Mouse (Mus musculus): ENCODE results near the gene Snrpc. TPM values are rescaled to one million over a fixed set of nuclear protein-coding genes. Genes with fewer than 3 reads are reported as not detected.

Snrpc gene
- polyA plus RNA-seq, 1 experiment from 2014 or later: 358 TPM

DNA sequence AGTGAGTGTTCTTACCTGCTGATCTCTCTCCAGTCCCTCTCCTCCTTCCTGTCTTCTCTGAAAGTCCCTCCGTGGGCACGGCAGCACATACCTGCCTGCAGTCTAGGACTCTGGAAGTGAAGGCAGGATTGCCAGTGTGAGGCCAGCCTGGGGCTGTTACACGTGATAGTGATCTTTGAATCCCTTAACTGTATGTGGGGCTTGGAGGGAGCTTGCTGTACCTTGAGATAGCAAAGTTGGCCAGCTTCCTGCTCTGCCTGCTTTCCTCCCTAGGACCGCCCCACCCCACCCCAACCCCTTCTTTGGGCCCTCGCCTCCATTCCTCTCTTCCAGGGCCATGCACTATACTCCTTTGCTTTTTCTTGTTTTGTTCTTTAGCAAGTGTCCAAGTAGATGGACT lies 36.6 kb downstream of the Snrpc start:
- WGBS: 69% methylated on average over 5 of the region's 5 CpGs
- Histone ChIP-seq H3K36me3 (peaks cover 21% of the 10 kb centered on the region), H3K4me2 (replicated peaks) (no peak overlapping the region), H3K27me3 (no peaks in the 10 kb centered on the region), H3K4me3 (no peak overlapping the region), H3K27ac (no peak overlapping the region), H3K9me3 (no peaks in the 10 kb centered on the region), H3K9ac (no peak overlapping the region), H3K4me1 (no peaks in the 10 kb centered on the region; the same call in 1 of the 2 replicates)
- ATAC-seq (ENCODE audit: insufficient number of reproducible peaks, insufficient read depth, low FRiP score, low TSS enrichment): no peak

GRCm38 (mm10) chr17:27881518-27881917 lies 43.6 kb downstream of the Snrpc start:
- H3K36me3 ChIP-seq: peaks cover 79% of the 10 kb centered on the region
- no peaks in the 10 kb centered on the region for H3K9me3 ChIP-seq
- no peak for ATAC-seq (ENCODE audit: insufficient number of reproducible peaks, insufficient read depth, low FRiP score, low TSS enrichment)
- H3K27ac ChIP-seq: no peak overlapping the region
- no peak overlapping the region for H3K4me2 ChIP-seq (replicated peaks)
- H3K9ac ChIP-seq: no peak overlapping the region
- no peak overlapping the region for H3K4me3 ChIP-seq
- no peaks in the 10 kb centered on the region for H3K4me1 ChIP-seq
- WGBS: 65% methylated on average over 11 of the region's 11 CpGs
- H3K27me3 ChIP-seq: no peaks in the 10 kb centered on the region

DNA sequence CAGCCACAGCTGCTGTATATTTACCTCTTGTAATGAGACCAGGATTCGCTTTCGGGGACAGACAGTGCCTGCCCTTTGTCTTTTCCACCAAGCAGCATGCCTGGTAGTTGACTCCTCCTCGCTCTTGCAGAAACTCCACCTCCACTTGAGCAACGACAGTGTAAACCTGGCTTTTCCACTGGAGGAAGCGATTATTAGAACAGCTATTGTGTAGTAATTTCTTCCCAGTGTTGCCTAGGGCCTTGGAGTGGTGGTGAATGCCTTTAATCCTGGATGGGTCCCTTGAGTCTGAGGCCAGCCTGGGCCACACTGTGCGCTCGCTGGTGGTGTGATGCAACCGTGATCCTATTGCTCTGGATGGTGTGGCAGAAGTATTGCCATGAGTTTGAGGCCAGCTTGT lies 45.2 kb downstream of the Snrpc start:
- no peak overlapping the region for H3K9ac ChIP-seq
- no peaks in the 10 kb centered on the region for H3K27me3 ChIP-seq
- no peak for ATAC-seq (ENCODE audit: insufficient number of reproducible peaks, insufficient read depth, low FRiP score, low TSS enrichment)
- H3K27ac ChIP-seq: no peak overlapping the region
- no peak overlapping the region for H3K4me3 ChIP-seq
- H3K36me3 ChIP-seq: peaks cover 90% of the 10 kb centered on the region
- H3K4me1 ChIP-seq: no peaks in the 10 kb centered on the region
- H3K4me2 ChIP-seq (replicated peaks): no peak overlapping the region
- 86% methylated on average over 8 of the region's 8 CpGs for WGBS
- H3K9me3 ChIP-seq: no peaks in the 10 kb centered on the region

GRCm38 (mm10) chr17:27883994-27884393 lies 46.0 kb downstream of the Snrpc start:
- no peak overlapping the region for H3K27ac ChIP-seq
- H3K4me3 ChIP-seq: no peak overlapping the region
- WGBS: 92% methylated on average over 6 of the region's 6 CpGs
- H3K27me3 ChIP-seq: no peaks in the 10 kb centered on the region
- H3K4me1 ChIP-seq: no peaks in the 10 kb centered on the region
- no peak for ATAC-seq (ENCODE audit: insufficient number of reproducible peaks, insufficient read depth, low FRiP score, low TSS enrichment)
- H3K9me3 ChIP-seq: no peaks in the 10 kb centered on the region
- H3K4me2 ChIP-seq (replicated peaks): no peak overlapping the region
- H3K36me3 ChIP-seq: peaks cover 88% of the 10 kb centered on the region
- H3K9ac ChIP-seq: no peak overlapping the region

DNA sequence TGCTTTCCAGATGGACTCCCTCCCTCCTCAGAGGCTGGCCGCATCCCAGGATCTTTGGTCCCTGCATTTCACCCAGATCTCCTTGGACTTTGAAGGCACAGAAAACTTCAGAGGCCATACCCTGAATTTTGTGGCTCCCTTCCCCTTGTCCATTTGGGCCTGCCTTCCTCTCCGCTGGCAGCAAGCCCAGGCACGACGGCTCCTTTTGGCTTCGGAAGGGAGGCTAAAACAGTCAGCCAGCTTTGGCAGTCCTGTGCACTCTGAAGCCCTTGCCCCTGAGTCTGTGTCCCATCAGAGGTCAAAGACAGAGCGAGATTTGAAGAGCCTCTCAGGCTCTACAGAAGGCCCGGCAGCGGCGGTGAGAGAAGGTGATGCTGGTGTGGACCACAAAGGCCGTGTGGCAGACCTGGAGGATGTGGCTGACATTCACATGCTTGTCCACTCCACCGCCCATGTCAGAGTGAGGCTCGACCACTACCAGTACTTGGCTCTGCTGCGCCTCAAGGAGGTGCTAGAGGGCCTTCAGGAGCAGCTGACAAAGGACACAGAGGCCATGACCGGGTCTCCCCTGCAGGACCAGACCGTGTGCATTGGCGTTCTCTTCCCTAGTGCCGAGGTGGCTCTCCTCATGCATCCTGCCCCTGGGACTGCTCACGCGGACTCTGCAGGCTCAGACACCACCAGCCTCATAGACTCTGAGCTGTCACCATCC lies 48.7 kb downstream of the Snrpc start:
- Histone ChIP-seq H3K4me2 (replicated peaks) (no peak overlapping the region), H3K27ac (no peak overlapping the region), H3K27me3 (no peaks in the 10 kb centered on the region), H3K9me3 (no peaks in the 10 kb centered on the region), H3K4me1 (no peaks in the 10 kb centered on the region), H3K9ac (no peak overlapping the region), H3K36me3 (peaks cover 78% of the 10 kb centered on the region), H3K4me3 (no peak overlapping the region)
- no peak for ATAC-seq (ENCODE audit: insufficient number of reproducible peaks, insufficient read depth, low FRiP score, low TSS enrichment)
- WGBS: 87% methylated on average over 19 of the region's 19 CpGs

Other genes starting within 250 kb of the Snrpc start
- gene Nudt3, start 214.7 kb upstream of the Snrpc start, polyA plus RNA-seq (2016; fragmentation: Nextera tagmentation; extraction: Ambion mirVana): 135 and 137 TPM in 2 replicates
- gene RPS10-NUDT3, start 202.9 kb upstream of the Snrpc start, polyA plus RNA-seq (2016; fragmentation: Nextera tagmentation; extraction: Ambion mirVana): not detected in 2 replicates
- 943 and 948 TPM in 2 replicates for gene Rps10, start 201.5 kb upstream of the Snrpc start, polyA plus RNA-seq (2016; fragmentation: Nextera tagmentation; extraction: Ambion mirVana)
- 6.5 and 7.5 TPM in 2 replicates for gene Pacsin1, start 182.6 kb upstream of the Snrpc start, polyA plus RNA-seq (2016; fragmentation: Nextera tagmentation; extraction: Ambion mirVana)
- 0.40 and 0.71 TPM in 2 replicates for gene Spdef, start 109.2 kb upstream of the Snrpc start, polyA plus RNA-seq (2016; fragmentation: Nextera tagmentation; extraction: Ambion mirVana)
- gene D17Wsu92e, start 17.5 kb upstream of the Snrpc start, polyA plus RNA-seq (2016; fragmentation: Nextera tagmentation; extraction: Ambion mirVana): 17.9 and 18.9 TPM in 2 replicates
- gene Uhrf1bp1, start 18.3 kb downstream of the Snrpc start, polyA plus RNA-seq (2016; fragmentation: Nextera tagmentation; extraction: Ambion mirVana): 9.2 and 10.1 TPM in 2 replicates
- 22.5 and 23.1 TPM in 2 replicates for gene Anks1, start 71.2 kb downstream of the Snrpc start, polyA plus RNA-seq (2016; fragmentation: Nextera tagmentation; extraction: Ambion mirVana)
- 98.3 and 104 TPM in 2 replicates for gene Taf11, start 71.7 kb downstream of the Snrpc start, polyA plus RNA-seq (2016; fragmentation: Nextera tagmentation; extraction: Ambion mirVana)
- gene Tcp11, start 242.5 kb downstream of the Snrpc start, polyA plus RNA-seq (2016; fragmentation: Nextera tagmentation; extraction: Ambion mirVana): 1.7 and 1.9 TPM in 2 replicates

All from embryonic facial prominence, embryonic 12.5 days (tissue).